Mouse (Mus musculus): Measurements from ENCODE around the gene Plscr4.

DNA sequence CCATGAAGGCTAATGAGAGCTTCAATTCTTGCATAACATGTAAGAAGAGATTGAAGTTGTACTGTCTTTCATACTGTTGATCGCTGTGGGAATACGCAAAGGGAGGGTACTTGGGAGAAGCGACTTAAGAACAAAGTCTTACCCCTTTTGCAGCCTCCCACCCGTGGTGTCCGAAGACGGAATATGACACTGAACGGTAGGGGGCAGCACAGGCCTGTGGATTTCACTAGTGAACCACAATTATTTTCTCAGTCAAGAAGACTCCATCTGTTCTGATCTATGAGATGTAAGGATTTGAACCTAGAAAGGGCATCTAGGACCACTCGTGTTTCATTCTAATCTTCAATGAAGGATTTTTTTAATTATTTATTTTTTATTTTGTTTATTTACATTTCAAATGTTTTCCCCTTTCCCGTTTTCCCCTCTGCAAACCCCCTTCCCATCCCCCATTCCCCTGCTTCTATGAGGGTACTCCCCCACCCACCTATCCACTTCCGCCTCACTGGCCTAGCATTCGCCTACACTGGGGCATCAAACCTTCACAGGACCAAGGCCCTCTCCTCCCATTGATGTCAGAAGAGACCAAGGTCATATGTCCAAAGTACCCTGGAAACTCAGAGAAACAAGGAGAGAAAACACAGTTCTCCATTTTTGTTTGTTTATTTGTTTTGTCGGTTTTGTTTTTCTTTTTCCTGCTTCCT is 42.7 kb downstream of the Plscr4 start:
- no peak for TF ChIP-seq GATA1 (IDR thresholded peaks at IDR 0.05; ENCODE audit: low read length)
- no peak for TF ChIP-seq TAL1 (IDR thresholded peaks at IDR 0.05; ENCODE audit: low read length)

All from erythroblast, embryonic 14.5 days (primary cell).